Mouse (Mus musculus) MEL (cell line): ENCODE measurements around the gene Rrad. TPM values are rescaled to one million over a fixed set of nuclear protein-coding genes. Genes with fewer than 3 reads are reported as not detected.
A peak's percentile ranks its signal among the peaks of the same experiment; 100 is the strongest.

Source experiments
- DNase-seq: peaks from one replicate; pipeline ENCODE4 v3.0.0; 2011; ENCODE audit warnings: low read depth, low spot score
- H3K27ac ChIP-seq: 2 replicates; pipeline ENCODE4 v1.5.1; 2012; ENCODE audit warnings: low read depth, mild to moderate bottlenecking, control low read depth, low read length, moderate library complexity; ENCODE audit not compliant: control insufficient read depth
- H3K27me3 ChIP-seq, 2 experiments: fragments of 150-350 bp in 1 of 2; sonication (generic) in 1 of 2; 2 replicates each; pipeline ENCODE4 v1.6.1; 2012; ENCODE audit warnings: low read length in 2 of 2, mild to moderate bottlenecking in 2 of 2, improper control_type of control experiment in 1 of 2, moderate library complexity in 1 of 2; ENCODE audit not compliant: insufficient read depth in 2 of 2, control insufficient read depth in 1 of 2
- H3K36me3 ChIP-seq, 2 experiments: 2 replicates each; pipeline ENCODE4 v1.6.1; 2012 to 2014; ENCODE audit warnings: low read length in 2 of 2, improper control_type of control experiment in 1 of 2, inconsistent platforms in 1 of 2, mild to moderate bottlenecking in 1 of 2; ENCODE audit not compliant: insufficient read depth in 2 of 2, control insufficient read depth in 1 of 2
- H3K4me1 ChIP-seq, 2 experiments: fragments of 150-350 bp in 1 of 2; sonication (generic) in 1 of 2; 2 replicates each; pipeline ENCODE4 v1.6.1; 2012; ENCODE audit warnings: low read length in 2 of 2, improper control_type of control experiment in 1 of 2, mild to moderate bottlenecking in 1 of 2; ENCODE audit not compliant: insufficient read depth in 2 of 2, control insufficient read depth in 1 of 2
- H3K4me3 ChIP-seq, 2 experiments: fragments of 150-350 bp in 1 of 2; sonication (generic) in 1 of 2; 2 replicates each; pipeline ENCODE4 v1.5.1; 2012; ENCODE audit warnings: low read depth in 2 of 2, low read length in 2 of 2, mild to moderate bottlenecking in 2 of 2, moderate library complexity in 2 of 2, control low read depth in 1 of 2, improper control_type of control experiment in 1 of 2; ENCODE audit not compliant: control insufficient read depth in 1 of 2, insufficient read depth in 1 of 2
- H3K79me2 ChIP-seq: 2 replicates; pipeline ENCODE4 v1.6.1; 2012; ENCODE audit warnings: mild to moderate bottlenecking, low read length, moderate library complexity; ENCODE audit not compliant: control insufficient read depth, poor library complexity, insufficient read depth
- H3K9ac ChIP-seq: 2 replicates; pipeline ENCODE4 v1.6.1; 2012; ENCODE audit warnings: low read depth, mild to moderate bottlenecking, control low read depth, low read length, moderate library complexity; ENCODE audit not compliant: control insufficient read depth, poor library complexity, severe bottlenecking
- H3K9me3 ChIP-seq: fragments of 150-350 bp; sonication (generic); replicated peaks from 2 replicates; pipeline ENCODE4 v1.6.1; 2012; ENCODE audit warnings: mild to moderate bottlenecking, low read length, improper control_type of control experiment, moderate library complexity; ENCODE audit not compliant: insufficient read depth
- BHLHE40 ChIP-seq: IDR thresholded peaks from 2 replicates; pipeline ENCODE4 v1.6.1; 2012; ENCODE audit warnings: low read depth, mild to moderate bottlenecking, inconsistent platforms, low read length, improper control_type of control experiment, borderline replicate concordance
- CTCF ChIP-seq, 3 experiments: IDR thresholded peaks in 2 of 3; conservative IDR thresholded peaks in 1 of 3; 2 replicates each; pipeline ENCODE4 v1.5.1; 2011 to 2012; ENCODE audit warnings: low read length in 3 of 3, low read depth in 2 of 3, mild to moderate bottlenecking in 2 of 3, improper control_type of control experiment in 1 of 3, inconsistent platforms in 1 of 3, mixed read lengths in 1 of 3, moderate library complexity in 1 of 3; ENCODE audit not compliant: control insufficient read depth in 1 of 3, insufficient read depth in 1 of 3, poor library complexity in 1 of 3, severe bottlenecking in 1 of 3
- EP300 ChIP-seq, 2 experiments: IDR thresholded peaks; 2 replicates each; pipeline ENCODE4 v1.6.1; 2011; ENCODE audit warnings: improper control_type of control experiment in 2 of 2, low read length in 2 of 2, low read depth in 1 of 2, mild to moderate bottlenecking in 1 of 2
- GABPA ChIP-seq: IDR thresholded peaks from 2 replicates; pipeline ENCODE4 v1.6.1; 2012; ENCODE audit warnings: low read depth, mild to moderate bottlenecking, inconsistent platforms, low read length, improper control_type of control experiment, moderate library complexity
- GATA1 ChIP-seq: IDR thresholded peaks from 2 replicates; pipeline ENCODE4 v1.6.1; 2011; ENCODE audit warnings: low read depth, low read length, improper control_type of control experiment
- HCFC1 ChIP-seq: IDR thresholded peaks from 2 replicates; pipeline ENCODE4 v1.6.1; 2012; ENCODE audit warnings: low read depth, mild to moderate bottlenecking, inconsistent platforms, low read length, improper control_type of control experiment, moderate library complexity
- JUND ChIP-seq: IDR thresholded peaks from 2 replicates; pipeline ENCODE4 v1.6.1; 2011; ENCODE audit warnings: low read depth, mild to moderate bottlenecking, improper control_type of control experiment, low read length
- MAFK ChIP-seq: IDR thresholded peaks from 2 replicates; pipeline ENCODE4 v1.6.1; 2011; ENCODE audit warnings: low read depth, mild to moderate bottlenecking, low read length, improper control_type of control experiment, borderline replicate concordance
- MAZ ChIP-seq: IDR thresholded peaks from 2 replicates; pipeline ENCODE4 v1.6.1; 2012; ENCODE audit warnings: low read depth, mild to moderate bottlenecking, inconsistent platforms, low read length, improper control_type of control experiment
- MYB ChIP-seq: IDR thresholded peaks from 2 replicates; pipeline ENCODE4 v1.6.1; 2011; ENCODE audit warnings: mild to moderate bottlenecking, low read depth, low read length, improper control_type of control experiment
- MYC ChIP-seq: IDR thresholded peaks from 2 replicates; pipeline ENCODE4 v1.6.1; 2011; ENCODE audit warnings: low read depth, mild to moderate bottlenecking, low read length, improper control_type of control experiment, moderate library complexity
- NRF1 ChIP-seq: IDR thresholded peaks from 2 replicates; pipeline ENCODE4 v1.6.1; 2014; ENCODE audit warnings: low read depth, mild to moderate bottlenecking, inconsistent platforms, low read length, improper control_type of control experiment, moderate library complexity; ENCODE audit not compliant: poor library complexity, insufficient read depth, severe bottlenecking
- POLR2AphosphoS2 ChIP-seq: IDR thresholded peaks from 2 replicates; pipeline ENCODE4 v1.6.1; 2011; ENCODE audit warnings: low read length, improper control_type of control experiment
- RAD21 ChIP-seq: IDR thresholded peaks from 2 replicates; pipeline ENCODE4 v1.6.1; 2011; ENCODE audit warnings: mild to moderate bottlenecking, low read depth, low read length, improper control_type of control experiment
- RCOR1 ChIP-seq: IDR thresholded peaks from 2 replicates; pipeline ENCODE4 v1.6.1; 2012; ENCODE audit warnings: low read depth, mild to moderate bottlenecking, inconsistent platforms, low read length, improper control_type of control experiment
- SIN3A ChIP-seq: IDR thresholded peaks from 2 replicates; pipeline ENCODE4 v1.6.1; 2012; ENCODE audit warnings: low read length, improper control_type of control experiment, inconsistent platforms
- TBP ChIP-seq: IDR thresholded peaks from 2 replicates; pipeline ENCODE4 v1.8.0; 2011; ENCODE audit warnings: low read depth, low read length, improper control_type of control experiment
- TCF12 ChIP-seq: IDR thresholded peaks from 2 replicates; pipeline ENCODE4 v1.6.1; 2014; ENCODE audit warnings: low read depth, mild to moderate bottlenecking, inconsistent platforms, low read length, improper control_type of control experiment, moderate library complexity
- UBTF ChIP-seq: IDR thresholded peaks from 2 replicates; pipeline ENCODE4 v1.6.1; 2012; ENCODE audit warnings: low read depth, mild to moderate bottlenecking, inconsistent platforms, low read length, improper control_type of control experiment, moderate library complexity, borderline replicate concordance; ENCODE audit not compliant: insufficient read depth
- ZMIZ1 ChIP-seq: IDR thresholded peaks from 2 replicates; pipeline ENCODE4 v1.6.1; 2012; ENCODE audit warnings: low read depth, mild to moderate bottlenecking, inconsistent platforms, low read length, improper control_type of control experiment, moderate library complexity
- ZNF384 ChIP-seq: IDR thresholded peaks from 2 replicates; pipeline ENCODE4 v1.6.1; 2012; ENCODE audit warnings: low read depth, mild to moderate bottlenecking, inconsistent platforms, low read length, improper control_type of control experiment
- polyA plus RNA-seq, 2 experiments: library from polyadenylated mRNA; stranded (reverse) in 1 of 2; unstranded in 1 of 2; fragments of >175 nt in 1 of 2; fragments of >200 nt in 1 of 2; gene quantifications; 2 replicates each; pipeline versions ENCODE4 v1.2.1 to v1.2.4; 2012; ENCODE audit warnings: low replicate concordance in 2 of 2, low read depth in 1 of 2; ENCODE audit not compliant: insufficient read length in 2 of 2, insufficient read depth in 1 of 2, missing spikeins in 1 of 2
- total RNA-seq: library from RNA; depleted of rRNA; stranded (reverse); fragments of 300-350 nt; gene quantifications from 2 replicates; pipeline ENCODE4 v1.2.3, GENCODE M21; 2012

The Rrad gene
- total and polyA plus RNA-seq, 3 experiments = 8.9 to 9.4 TPM; not detected in 1

DNA sequence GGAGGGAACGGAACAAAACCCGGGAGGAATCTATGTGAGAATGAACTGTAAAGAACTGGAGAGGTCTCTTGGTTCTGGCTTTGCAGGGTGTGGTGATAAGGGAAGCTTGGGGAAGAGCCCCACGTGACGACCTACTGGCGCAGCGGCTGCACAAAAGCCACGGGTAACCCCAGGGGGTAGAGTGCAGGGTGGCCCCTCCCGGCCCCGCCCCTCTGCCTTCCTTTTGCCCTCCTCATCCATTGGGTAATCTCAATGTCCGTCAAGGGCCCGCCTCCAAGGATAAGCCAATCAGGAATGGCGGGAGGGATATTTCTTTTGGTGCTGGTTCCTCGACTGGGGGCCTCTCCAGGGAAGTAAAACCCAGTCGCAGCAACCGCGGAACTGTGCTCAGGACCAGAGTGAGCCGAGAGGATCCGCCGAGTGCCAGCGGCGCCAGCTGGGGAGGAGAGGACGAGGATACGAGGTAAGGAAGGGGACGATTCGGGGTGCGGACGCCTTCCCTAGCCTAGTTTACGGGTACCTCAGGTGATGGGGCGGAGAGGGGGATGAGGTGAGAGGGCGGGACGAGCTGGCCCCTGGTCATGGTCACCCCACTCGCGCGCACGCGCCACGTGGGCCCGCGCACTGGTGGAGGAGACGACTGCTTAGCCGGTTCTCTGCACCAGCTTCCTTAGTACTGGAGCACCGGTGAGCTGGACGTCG lies 39.8 kb downstream of the Rrad start, which contains the start of gene Pdp2 (continued):
- TF ChIP-seq ZNF384 (0 out of 2 replicates have a peak, but pooled peaks have one; percentile 4), CTCF (IDR thresholded peaks at IDR 0.05 in 2 of 3, conservative IDR thresholded peaks at IDR 0.05 in 1 of 3; ENCODE audit: control insufficient read depth in 1 of 3, insufficient read depth in 1 of 3, low read depth in 2 of 3, low read length in 3 of 3, poor library complexity in 1 of 3, severe bottlenecking in 1 of 3) (no peak), TBP (peak; percentile 90)

DNA sequence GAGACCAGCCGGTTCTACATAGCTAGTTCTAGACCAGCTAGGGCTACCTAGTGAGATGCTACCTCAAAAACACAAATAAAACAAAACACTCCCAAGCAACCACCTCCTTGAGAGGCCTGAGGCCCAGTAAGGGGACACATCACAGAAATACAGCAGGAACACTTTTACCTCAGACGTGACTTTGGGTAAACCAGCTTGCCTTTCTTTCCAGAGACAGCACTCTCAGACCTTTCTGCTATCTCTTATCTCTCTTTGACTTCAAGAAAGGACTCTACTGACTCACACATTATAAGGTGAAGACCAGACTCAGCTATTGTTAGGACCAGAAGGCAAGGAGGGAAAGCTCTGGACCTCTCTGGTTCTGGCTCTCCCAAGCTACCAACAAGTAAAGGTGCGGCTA lies 40.8 kb downstream of the Rrad start:
- peak; percentile 55 for DNase-seq
- Histone ChIP-seq H3K9ac (no peak overlapping the region), H3K27ac (peak overlapping the region; percentile 88), H3K79me2 (peaks cover 33% of the 10 kb centered on the region), H3K4me3 (no peak overlapping the region), H3K4me1 (peaks cover 15 to 22% of the 10 kb centered on the region in 2 experiments), H3K27me3 (no peaks in the 10 kb centered on the region), H3K36me3 (peaks cover 0 to 31% of the 10 kb centered on the region in 2 experiments; a peak in 2 of 4 replicates), H3K9me3 (no peaks in the 10 kb centered on the region)
- TF ChIP-seq UBTF (no peak), JUND (no peak), MAZ (no peak), SIN3A (0 out of 2 replicates have a peak, but pooled peaks have one; percentile 6), EP300 (IDR thresholded peaks at IDR 0.05; ENCODE audit: low read depth in 1 of 2, low read length in 2 of 2) (0 out of 4 replicates have a peak, but pooled peaks of 1 of the 2 experiments have one; percentile 23), BHLHE40 (no peak), RAD21 (no peak), GATA1 (peak; percentile 57; the same call in 1 of the 2 replicates)

DNA sequence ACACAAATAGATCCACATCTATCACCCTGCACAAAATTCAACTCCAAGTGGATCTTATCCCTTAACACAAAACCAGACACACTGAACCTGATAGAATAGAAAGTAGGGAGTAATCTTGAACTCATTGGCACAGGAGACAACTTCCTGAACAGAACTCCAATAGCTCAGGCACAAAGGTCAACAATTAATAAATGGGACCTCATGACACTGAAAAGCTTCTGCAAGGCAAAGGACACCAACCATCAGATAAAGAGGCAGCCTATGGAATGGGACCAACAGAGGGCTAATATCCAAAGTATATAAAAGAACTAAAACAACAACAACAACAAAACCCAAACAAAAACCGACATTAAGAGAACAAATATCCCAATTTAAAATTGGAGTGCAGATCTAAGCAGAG lies 46.6 kb downstream of the Rrad start:
- DNase-seq = no peak
- no peak overlapping the region for H3K27ac ChIP-seq
- H3K79me2 ChIP-seq = no peaks in the 10 kb centered on the region
- no peak overlapping the region for H3K4me3 ChIP-seq
- TF ChIP-seq SIN3A (no peak), TCF12 (no peak), HCFC1 (no peak), MYB (no peak), TBP (no peak), RCOR1 (no peak), MAFK (no peak), POLR2AphosphoS2 (no peak), CTCF (IDR thresholded peaks at IDR 0.05 in 2 of 3, conservative IDR thresholded peaks at IDR 0.05 in 1 of 3; ENCODE audit: control insufficient read depth in 1 of 3, insufficient read depth in 1 of 3, low read depth in 2 of 3, low read length in 3 of 3, poor library complexity in 1 of 3, severe bottlenecking in 1 of 3) (no peak), GABPA (no peak), UBTF (no peak), NRF1 (no peak), ZMIZ1 (no peak), MYC (no peak)
- H3K9ac ChIP-seq = no peak overlapping the region
- H3K9me3 ChIP-seq = no peaks in the 10 kb centered on the region
- H3K36me3 ChIP-seq = peaks cover 0 to 6% of the 10 kb centered on the region in 2 experiments; a peak in 2 of 4 replicates
- no peaks in the 10 kb centered on the region for H3K27me3 ChIP-seq
- H3K4me1 ChIP-seq = peaks cover 4 to 5% of the 10 kb centered on the region in 2 experiments
